Mouse (Mus musculus) C2C12 (cell line): ENCODE results near the gene Cnn2.

Source experiments
- CEBPB ChIP-seq: IDR thresholded peaks from one replicate; pipeline ENCODE4 v1.6.1; 2011; ENCODE audit warnings: low read depth, mild to moderate bottlenecking, control low read depth, moderate library complexity
- CTCF ChIP-seq: IDR thresholded peaks from one replicate; pipeline ENCODE4 v1.5.1; 2011; ENCODE audit not compliant: control insufficient read depth, insufficient read depth, insufficient read length
- FOSL1 ChIP-seq: IDR thresholded peaks from one replicate; pipeline ENCODE4 v1.8.0; 2011; ENCODE audit warnings: mild to moderate bottlenecking, low read length; ENCODE audit not compliant: poor library complexity, insufficient read depth, severe bottlenecking
- MAX ChIP-seq: IDR thresholded peaks from one replicate; pipeline ENCODE4 v1.6.1; 2011; ENCODE audit warnings: mild to moderate bottlenecking, control low read depth
- MYOD1 ChIP-seq: IDR thresholded peaks from one replicate; pipeline ENCODE4 v1.6.1; 2011; ENCODE audit warnings: low read depth; ENCODE audit not compliant: control insufficient read depth, insufficient read length
- MYOG ChIP-seq: IDR thresholded peaks from one replicate; pipeline ENCODE4 v1.6.1; 2011; ENCODE audit not compliant: control insufficient read depth, insufficient read length; ENCODE audit errors: extremely low read depth
- USF1 ChIP-seq: IDR thresholded peaks from one replicate; pipeline ENCODE4 v1.6.1; 2011; ENCODE audit warnings: low read depth, mild to moderate bottlenecking, control low read depth, moderate library complexity

- no peak for TF ChIP-seq CTCF
- TF ChIP-seq MYOD1, result peak; percentile 34
- peak; percentile 55 for TF ChIP-seq MAX
- TF ChIP-seq CEBPB, result no peak
- no peak for TF ChIP-seq MYOG
- no peak for TF ChIP-seq USF1
- TF ChIP-seq FOSL1, result peak; percentile 37
Observed at GRCm38 (mm10) chr10:80032799-80033480, 44.6 kb downstream of the Cnn2 start.
